Mouse (Mus musculus): Measurements from ENCODE around the gene Ccdc181.

- TF ChIP-seq POLR2A (IDR thresholded peaks at IDR 0.05; ENCODE audit: extremely low read depth, insufficient read depth, low read length) = no peak
- no peak for TF ChIP-seq CTCF (IDR thresholded peaks at IDR 0.05; ENCODE audit: low read depth, low read length)
Measured at GRCm38 (mm10) chr1:164250391-164251150, 24.8 kb upstream of the Ccdc181 start.
